Mouse (Mus musculus) intestine, embryonic 16.5 days (tissue): ENCODE measurements at regions not wholly inside any gene's neighbourhood (a gene's known extent, or its start where the extent isn't known, plus 50 kb on each side); places are given as distances from the start of the nearest gene placed in this dataset.
A peak's percentile ranks its signal among the peaks of the same experiment; 100 is the strongest.

Experiments used
- ATAC-seq: fragments of 200-750 bp; cut with Nextera tagmentation; 2 replicates; pipeline ENCODE4 v1.8.0; 2017; ENCODE audit warnings: moderate TSS enrichment, moderate library complexity
- H3K27ac ChIP-seq: fragments of 300-500 bp; sonication (generic); 2 replicates; pipeline ENCODE4 v1.5.1; 2014; ENCODE audit warnings: mild to moderate bottlenecking, low read length
- H3K27me3 ChIP-seq: fragments of 300-500 bp; sonication (generic); replicated peaks from 2 replicates; pipeline ENCODE4 v1.6.1; 2014; ENCODE audit warnings: low read length, control low read depth, mixed read lengths; ENCODE audit not compliant: control insufficient read depth, insufficient read depth
- H3K36me3 ChIP-seq: fragments of 300-500 bp; sonication (generic); 2 replicates; pipeline ENCODE4 v1.6.1; 2014; ENCODE audit warnings: low read length, control low read depth; ENCODE audit not compliant: control insufficient read depth, insufficient read depth
- H3K4me1 ChIP-seq: fragments of 300-500 bp; sonication (generic); 2 replicates; pipeline ENCODE4 v1.6.1; 2014; ENCODE audit warnings: low read length, control low read depth, mixed read lengths; ENCODE audit not compliant: control insufficient read depth, insufficient read depth
- H3K4me2 ChIP-seq: fragments of 300-500 bp; sonication (generic); 2 replicates; pipeline ENCODE4 v1.6.1; 2014; ENCODE audit warnings: low read depth, low read length, control low read depth
- H3K4me3 ChIP-seq: fragments of 300-500 bp; sonication (generic); 2 replicates; pipeline ENCODE4 v1.5.1; 2014; ENCODE audit warnings: mild to moderate bottlenecking, low read length
- H3K9ac ChIP-seq: fragments of 300-500 bp; sonication (generic); 2 replicates; pipeline ENCODE4 v1.6.1; 2014; ENCODE audit warnings: low read depth, low read length
- H3K9me3 ChIP-seq: fragments of 300-500 bp; sonication (generic); 2 replicates; pipeline ENCODE4 v1.6.1; 2016; ENCODE audit warnings: low read length, control low read depth; ENCODE audit not compliant: control insufficient read depth
- WGBS: fragments of 180-500 bp; shearing (Covaris S2); extraction: QIAGEN DNeasy Blood & Tissue Kit; methylation state at CpG from one replicate; pipeline ENCODE4 v1.1.7; 2014; 5-methylcytosine and 5-hydroxymethylcytosine counted together

DNA sequence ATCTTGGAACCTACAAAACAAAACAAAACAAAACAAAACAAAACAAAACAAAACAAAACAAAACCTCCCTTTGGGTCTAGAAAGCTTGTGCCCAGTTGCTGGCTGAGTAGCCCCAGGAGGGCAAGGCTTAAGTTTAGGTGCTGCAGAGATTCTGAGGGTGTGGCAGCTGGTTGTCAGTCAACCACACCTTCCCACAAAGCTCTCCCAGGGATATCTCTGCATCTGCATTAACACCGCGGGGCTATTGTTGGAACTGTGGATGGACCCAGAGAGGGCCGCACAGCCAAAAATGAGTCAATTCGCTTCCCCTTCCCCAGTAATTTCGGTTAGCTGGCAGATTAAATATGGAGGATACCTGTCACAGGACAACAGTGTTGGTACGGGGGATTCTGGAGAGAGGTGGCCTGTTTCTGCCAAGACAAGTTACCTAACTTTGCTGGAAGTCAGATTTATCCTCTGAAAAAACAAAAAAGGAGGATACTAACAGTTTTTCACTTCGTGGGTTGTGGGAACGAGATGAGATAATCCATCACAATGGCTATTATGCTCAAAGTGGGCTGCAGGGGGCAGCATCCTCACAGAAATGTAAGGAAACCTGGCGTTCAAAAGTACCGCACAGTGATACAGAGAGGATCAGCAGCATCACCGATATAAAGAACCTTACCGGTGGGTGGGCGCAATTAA is 96.7 kb downstream of the 1500009L16Rik start:
- Histone ChIP-seq H3K4me2 (no peak overlapping the region), H3K27ac (no peak overlapping the region)

DNA sequence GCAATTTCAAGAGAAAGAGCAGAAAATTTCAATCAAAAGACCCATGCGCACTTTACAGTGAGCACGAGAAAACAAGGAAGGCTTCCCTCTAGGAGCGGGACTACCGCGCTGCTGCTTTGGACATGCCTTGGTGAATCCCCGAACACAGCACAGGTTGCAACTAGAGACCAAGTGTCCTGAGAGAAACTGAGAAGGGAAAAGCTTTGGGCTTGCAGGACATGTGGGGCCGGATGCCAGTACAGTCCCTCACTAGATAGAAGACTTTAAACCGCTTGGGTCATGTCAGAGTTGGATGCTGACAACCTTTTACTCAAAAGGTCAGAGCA is 97.2 kb downstream of the 1500009L16Rik start:
- no peak for ATAC-seq
- H3K4me2 ChIP-seq: no peak overlapping the region
- H3K27ac ChIP-seq: no peak overlapping the region
- 76% methylated on average over 8 of the region's 8 CpGs for WGBS
- H3K9ac ChIP-seq: no peak overlapping the region
- H3K36me3 ChIP-seq: no peaks in the 10 kb centered on the region
- no peaks in the 10 kb centered on the region for H3K27me3 ChIP-seq
- no peaks in the 10 kb centered on the region for H3K9me3 ChIP-seq
- H3K4me3 ChIP-seq: no peak overlapping the region
- H3K4me1 ChIP-seq: 0 out of 2 replicates have a peak, but pooled peaks cover 3% of the 10 kb centered on the region

More for the DNA sequence above, 96.7 kb downstream of the 1500009L16Rik start:
- H3K4me1 ChIP-seq: 0 out of 2 replicates have a peak, but pooled peaks cover 3% of the 10 kb centered on the region
- H3K9ac ChIP-seq: no peak overlapping the region
- H3K9me3 ChIP-seq: no peaks in the 10 kb centered on the region
- H3K27me3 ChIP-seq: no peaks in the 10 kb centered on the region
- no peaks in the 10 kb centered on the region for H3K36me3 ChIP-seq
- ATAC-seq: 0 out of 2 replicates have a peak, but pooled peaks have one; percentile 44
- no peak overlapping the region for H3K4me3 ChIP-seq
- 13% methylated on average over 13 of the region's 13 CpGs for WGBS

DNA sequence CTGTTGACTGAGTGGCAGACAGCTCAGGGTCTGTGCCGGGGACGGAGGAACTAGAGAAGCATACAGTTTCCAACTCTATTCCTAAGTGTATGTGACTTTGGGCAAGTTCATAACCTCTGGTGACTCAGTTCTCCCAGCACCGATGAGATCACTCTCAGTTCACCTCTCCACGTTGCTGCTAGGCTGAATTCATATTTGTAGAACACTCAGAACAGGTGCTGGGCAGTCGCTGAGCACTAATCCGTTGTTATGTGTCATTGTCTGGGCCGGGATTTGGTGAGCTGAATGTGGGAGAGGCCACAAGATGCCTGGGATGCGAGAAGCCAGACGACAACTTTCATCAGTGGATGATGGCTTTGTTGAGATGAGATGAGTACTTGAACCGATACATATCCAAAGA is 98.4 kb downstream of the 1500009L16Rik start:
- H3K36me3 ChIP-seq: no peaks in the 10 kb centered on the region
- H3K27ac ChIP-seq: no peak overlapping the region
- 71% methylated on average over 10 of the region's 10 CpGs for WGBS
- 0 out of 2 replicates have a peak, but pooled peaks cover 3% of the 10 kb centered on the region for H3K4me1 ChIP-seq
- H3K4me2 ChIP-seq: no peak overlapping the region
- H3K9me3 ChIP-seq: no peaks in the 10 kb centered on the region
- H3K4me3 ChIP-seq: no peak overlapping the region
- no peak for ATAC-seq
- H3K9ac ChIP-seq: no peak overlapping the region
- no peaks in the 10 kb centered on the region for H3K27me3 ChIP-seq

DNA sequence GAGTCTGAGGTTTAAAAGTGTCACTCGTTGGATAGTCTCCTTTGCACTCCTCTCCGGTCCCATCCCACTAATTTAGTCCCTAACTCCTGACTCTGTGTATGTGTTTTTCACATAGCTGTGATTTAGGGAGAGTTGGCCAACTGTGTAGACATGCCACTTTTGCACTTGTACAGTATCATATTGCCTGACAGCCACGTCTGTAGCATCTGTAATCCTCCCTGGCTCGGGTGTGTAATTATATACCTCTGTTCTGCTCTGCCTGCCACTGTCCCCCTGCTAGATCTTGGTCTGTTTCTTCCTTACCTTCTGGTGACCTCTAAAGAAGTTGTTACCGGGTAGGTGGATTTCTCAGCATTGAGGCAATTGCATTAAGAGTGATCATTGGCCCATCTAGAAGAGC is 103.4 kb downstream of the 1500009L16Rik start:
- no peak overlapping the region for H3K9ac ChIP-seq
- H3K4me2 ChIP-seq: no peak overlapping the region
- H3K4me3 ChIP-seq: no peak overlapping the region
- no peaks in the 10 kb centered on the region for H3K4me1 ChIP-seq
- H3K36me3 ChIP-seq: no peaks in the 10 kb centered on the region
- H3K9me3 ChIP-seq: no peaks in the 10 kb centered on the region
- no peak for ATAC-seq
- H3K27me3 ChIP-seq: no peaks in the 10 kb centered on the region
- H3K27ac ChIP-seq: no peak overlapping the region
- 86% methylated on average over 5 of the region's 5 CpGs for WGBS

DNA sequence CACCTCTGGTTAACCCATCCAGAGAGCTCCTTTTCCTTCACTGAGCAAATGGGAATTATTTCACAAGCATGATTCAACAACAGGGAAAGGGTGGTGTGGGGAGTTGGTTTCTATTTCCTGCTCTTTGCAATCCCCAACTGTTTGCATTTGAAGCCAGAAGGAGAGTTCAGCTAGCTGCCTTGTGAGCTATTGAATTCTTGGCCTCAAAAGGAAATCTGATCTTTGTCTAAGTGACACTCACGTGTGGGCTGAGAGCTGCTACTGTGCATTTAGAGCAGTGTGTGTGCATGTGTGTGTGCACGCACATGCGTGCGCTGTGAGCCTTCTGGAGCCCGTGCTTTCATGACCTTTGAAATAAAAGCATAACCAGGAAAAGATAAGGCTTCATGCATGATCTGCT is 113.7 kb downstream of the 1500009L16Rik start:
- no peak for ATAC-seq
- H3K27me3 ChIP-seq: no peaks in the 10 kb centered on the region
- 49% methylated on average over 5 of the region's 5 CpGs for WGBS

DNA sequence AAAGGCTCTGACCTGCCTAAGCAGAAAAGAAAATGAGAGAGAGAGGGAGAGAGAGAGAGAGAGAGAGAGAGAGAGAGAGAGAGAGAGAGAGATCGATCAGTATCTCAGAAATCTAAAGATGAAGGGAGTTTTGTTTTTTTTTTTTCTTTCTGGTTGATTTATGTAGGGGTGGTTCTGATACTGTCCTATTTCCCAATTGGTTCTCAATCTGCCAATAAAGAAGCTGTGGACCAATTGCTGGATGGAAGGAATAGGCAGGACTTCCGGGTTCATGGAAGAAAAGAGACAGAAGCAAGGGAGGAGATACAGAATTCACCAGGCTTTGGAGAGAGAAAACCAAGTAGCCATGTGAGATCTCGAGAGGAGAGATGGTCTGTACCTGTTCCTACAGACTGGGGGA is 117.6 kb downstream of the 1500009L16Rik start:
- H3K9me3 ChIP-seq: no peaks in the 10 kb centered on the region
- H3K36me3 ChIP-seq: no peaks in the 10 kb centered on the region
- H3K27ac ChIP-seq: no peak overlapping the region
- H3K27me3 ChIP-seq: no peaks in the 10 kb centered on the region
- no peak overlapping the region for H3K4me2 ChIP-seq
- ATAC-seq: no peak
- H3K4me1 ChIP-seq: no peaks in the 10 kb centered on the region
- no peak overlapping the region for H3K4me3 ChIP-seq
- 86% methylated on average over 3 of the region's 3 CpGs for WGBS
- no peak overlapping the region for H3K9ac ChIP-seq

More for the DNA sequence above, 113.7 kb downstream of the 1500009L16Rik start:
- no peak overlapping the region for H3K27ac ChIP-seq
- H3K4me3 ChIP-seq: no peak overlapping the region
- no peaks in the 10 kb centered on the region for H3K9me3 ChIP-seq
- H3K4me1 ChIP-seq: no peaks in the 10 kb centered on the region
- H3K9ac ChIP-seq: no peak overlapping the region
- H3K4me2 ChIP-seq: no peak overlapping the region
- no peaks in the 10 kb centered on the region for H3K36me3 ChIP-seq

DNA sequence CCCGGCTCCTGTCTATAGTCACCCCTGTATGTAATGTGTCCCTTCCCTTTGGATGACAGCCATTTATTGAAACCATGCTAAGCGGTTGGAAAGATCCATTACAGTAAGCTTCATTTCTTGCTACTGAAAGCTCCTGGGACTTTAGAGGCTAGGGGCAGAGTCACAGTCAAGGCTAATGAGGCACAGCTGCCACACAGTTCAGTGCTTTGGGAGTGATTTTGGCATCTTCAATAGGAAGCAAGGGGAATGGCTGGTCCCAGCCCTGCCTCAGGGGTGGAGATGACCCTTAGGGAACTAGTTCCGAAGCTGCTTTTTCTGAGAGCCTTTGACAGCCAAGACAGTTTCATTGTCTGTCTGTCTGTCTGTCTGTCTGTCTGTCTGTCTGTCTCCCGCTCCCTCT is 128.2 kb downstream of the 1500009L16Rik start:
- Histone ChIP-seq H3K27me3 (no peaks in the 10 kb centered on the region), H3K27ac (no peak overlapping the region), H3K4me1 (no peaks in the 10 kb centered on the region), H3K4me3 (no peak overlapping the region), H3K9me3 (no peaks in the 10 kb centered on the region), H3K9ac (no peak overlapping the region), H3K36me3 (no peaks in the 10 kb centered on the region), H3K4me2 (no peak overlapping the region)
- WGBS: 78% methylated on average over 4 of the region's 4 CpGs
- no peak for ATAC-seq

DNA sequence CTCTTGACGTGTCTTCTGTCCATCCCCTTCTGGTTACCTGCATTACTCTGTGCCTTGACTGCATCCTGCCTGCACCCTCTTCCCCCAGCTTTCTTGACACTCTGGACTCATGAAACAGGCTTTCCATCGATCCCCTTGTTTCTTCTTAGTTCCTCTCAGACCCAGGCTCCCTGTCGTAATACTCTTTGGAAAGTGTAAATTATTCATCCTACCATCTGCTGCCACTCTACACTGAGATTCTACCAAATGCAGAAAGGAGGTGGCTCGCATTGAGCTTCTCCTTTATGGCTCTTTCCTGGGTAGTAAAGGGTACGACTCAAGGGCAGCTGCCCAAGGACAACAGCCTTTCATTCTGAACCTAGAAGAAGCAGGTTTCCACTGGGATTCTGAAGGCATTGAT is 129.5 kb downstream of the 1500009L16Rik start:
- H3K4me2 ChIP-seq: no peak overlapping the region
- H3K27ac ChIP-seq: no peak overlapping the region
- H3K36me3 ChIP-seq: no peaks in the 10 kb centered on the region
- ATAC-seq: no peak
- WGBS: 76% methylated on average over 5 of the region's 5 CpGs
- H3K4me1 ChIP-seq: no peaks in the 10 kb centered on the region
- H3K9ac ChIP-seq: no peak overlapping the region
- no peaks in the 10 kb centered on the region for H3K9me3 ChIP-seq
- no peak overlapping the region for H3K4me3 ChIP-seq
- no peaks in the 10 kb centered on the region for H3K27me3 ChIP-seq

DNA sequence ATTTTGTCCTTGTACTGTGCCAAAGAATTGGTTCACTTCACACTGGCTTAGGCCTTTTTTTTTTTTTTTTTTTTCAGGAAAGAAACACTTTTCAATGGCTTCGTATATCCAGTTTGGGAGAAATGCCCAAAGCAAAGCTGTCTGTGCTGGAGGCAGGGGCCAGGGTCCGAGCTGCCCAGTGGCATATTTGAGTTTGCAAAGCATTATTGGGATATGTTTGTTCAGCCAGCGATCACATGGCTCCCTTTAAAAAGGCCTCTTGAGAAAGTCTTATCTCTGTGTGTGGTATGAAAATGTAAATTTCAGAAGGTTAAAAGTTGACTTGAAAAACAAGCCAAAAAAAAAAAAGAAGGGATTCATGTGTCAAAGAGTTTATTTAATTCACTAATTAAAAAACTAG is 130.1 kb downstream of the 1500009L16Rik start:
- ATAC-seq: no peak
- 56% methylated on average over 3 of the region's 3 CpGs for WGBS
- H3K4me3 ChIP-seq: no peak overlapping the region

More for the DNA sequence above, 130.1 kb downstream of the 1500009L16Rik start:
- H3K27ac ChIP-seq: no peak overlapping the region
- H3K4me2 ChIP-seq: no peak overlapping the region
- no peaks in the 10 kb centered on the region for H3K4me1 ChIP-seq
- H3K36me3 ChIP-seq: no peaks in the 10 kb centered on the region
- no peaks in the 10 kb centered on the region for H3K27me3 ChIP-seq
- H3K9ac ChIP-seq: no peak overlapping the region
- H3K9me3 ChIP-seq: no peaks in the 10 kb centered on the region
